Mouse (Mus musculus) midbrain, postnatal 0 days (tissue): ENCODE results near the gene Ccsap. TPM values are rescaled to one million over a fixed set of nuclear protein-coding genes. Genes with fewer than 3 reads are reported as not detected.

Experiments used
- ATAC-seq: fragments of 200-750 bp; cut with Nextera tagmentation; 2 replicates; pipeline ENCODE4 v1.8.0; 2017; ENCODE audit warnings: moderate number of reproducible peaks, mild to moderate bottlenecking, moderate TSS enrichment, moderate library complexity; ENCODE audit not compliant: low FRiP score
- DNase-seq: peaks from one replicate; pipeline ENCODE4 v3.0.0-alpha.2; 2015; ENCODE audit warnings: low spot score
- H3K27ac ChIP-seq: fragments of 300-500 bp; sonication (generic); 2 replicates; pipeline ENCODE4 v1.5.1; 2014; ENCODE audit warnings: low read depth, mild to moderate bottlenecking, low read length, mixed read lengths
- H3K27me3 ChIP-seq: fragments of 300-500 bp; sonication (generic); 2 replicates; pipeline ENCODE4 v1.6.1; 2014; ENCODE audit warnings: low read length, control low read depth, mixed read lengths; ENCODE audit not compliant: insufficient read depth
- H3K36me3 ChIP-seq: fragments of 300-500 bp; sonication (generic); 2 replicates; pipeline ENCODE4 v1.6.1; 2014; ENCODE audit warnings: low read length, control low read depth, mixed read lengths; ENCODE audit not compliant: insufficient read depth
- H3K4me1 ChIP-seq: fragments of 300-500 bp; sonication (generic); 2 replicates; pipeline ENCODE4 v1.6.1; 2014; ENCODE audit warnings: mild to moderate bottlenecking, control low read depth, antibody characterized with exemption, low read length, mixed read lengths; ENCODE audit not compliant: insufficient read depth
- H3K4me2 ChIP-seq: fragments of 300-500 bp; sonication (generic); 2 replicates; pipeline ENCODE4 v1.6.1; 2014; ENCODE audit warnings: low read depth, mild to moderate bottlenecking, low read length, mixed read lengths; ENCODE audit not compliant: poor library complexity, severe bottlenecking
- H3K4me3 ChIP-seq: fragments of 300-500 bp; sonication (generic); 2 replicates; pipeline ENCODE4 v1.5.1; 2014; ENCODE audit warnings: low read depth, mild to moderate bottlenecking, low read length, moderate library complexity
- H3K9ac ChIP-seq: fragments of 300-500 bp; sonication (generic); replicated peaks from 2 replicates; pipeline ENCODE4 v1.6.1; 2014; ENCODE audit warnings: mild to moderate bottlenecking, low read length, moderate library complexity, mixed read lengths; ENCODE audit not compliant: poor library complexity, severe bottlenecking
- H3K9me3 ChIP-seq: fragments of 300-500 bp; sonication (generic); 2 replicates; pipeline ENCODE4 v1.6.1; 2016; ENCODE audit warnings: low read length, control low read depth
- CTCF ChIP-seq: IDR thresholded peaks from 2 replicates; pipeline ENCODE4 v1.5.1; 2016; ENCODE audit warnings: antibody characterized with exemption, mild to moderate bottlenecking
- WGBS: fragments of 180-500 bp; shearing (Covaris S2); extraction: QIAGEN DNeasy Blood & Tissue Kit; methylation state at CpG from one replicate; pipeline ENCODE4 v1.1.7; 2014; 5-methylcytosine and 5-hydroxymethylcytosine counted together
- polyA plus RNA-seq: library from polyadenylated mRNA; unstranded; fragments of >200 nt; fragmentation: Nextera tagmentation; extraction: Ambion mirVana; gene quantifications from 2 replicates; pipeline ENCODE4 v1.2.1, GENCODE M21; 2015
- total RNA-seq: library from RNA; depleted of rRNA; stranded (reverse); fragments of >200 nt; gene quantifications from 2 replicates; pipeline ENCODE4 v1.2.3, GENCODE M21; 2014; rRNA removed

The Ccsap gene
- 9.9 and 16.3 TPM in 2 replicates for total RNA-seq
- polyA plus RNA-seq = 5.2 and 5.5 TPM in 2 replicates

DNA sequence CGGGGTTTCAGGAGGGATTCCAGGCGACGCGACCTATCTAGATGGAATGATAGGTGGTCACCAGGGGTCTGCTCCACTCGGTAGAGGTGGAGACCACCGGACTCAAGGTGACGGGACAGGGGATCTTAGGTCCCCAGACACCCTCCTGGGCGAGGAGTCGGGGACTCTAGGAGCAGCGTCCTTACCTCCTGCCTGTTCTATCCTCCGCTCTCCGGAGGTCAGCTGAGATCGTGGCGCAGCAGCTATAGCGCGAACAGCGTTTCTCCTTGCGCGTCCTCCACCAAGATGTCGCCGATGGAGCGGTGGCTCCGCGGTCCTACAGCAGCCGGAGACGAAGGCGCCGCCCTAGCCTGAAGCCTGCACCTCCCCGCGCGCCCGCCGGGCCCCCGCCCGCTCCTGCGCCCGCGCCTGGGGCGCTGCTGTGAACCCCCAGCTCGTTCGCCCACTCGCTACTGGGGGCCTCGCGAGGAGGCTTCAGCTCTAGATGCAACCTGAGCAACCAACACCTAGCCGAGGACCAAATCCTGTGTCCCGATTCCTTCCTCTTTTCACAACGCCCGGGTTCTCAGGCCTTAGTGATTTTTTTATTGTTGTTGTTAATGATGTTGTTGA lies at the start of gene Ccsap:
Gene Ccsap (minus strand): TSS at position 562 of the 612 bp plus-strand sequence.
- DNase-seq = no peak
- Histone ChIP-seq H3K4me2 (peak within 1 kb of the TSS; percentile 90), H3K4me1 (peaks cover 4% of the 10 kb centered on the region; the same call in 1 of the 2 replicates), H3K4me3 (peak within 1 kb of the TSS; percentile 83), H3K27ac (peak within 1 kb of the TSS; percentile 81), H3K9ac (peak within 1 kb of the TSS; percentile 84), H3K27me3 (no peaks in the 10 kb centered on the region), H3K9me3 (no peaks in the 10 kb centered on the region), H3K36me3 (no peaks in the 10 kb centered on the region)
- no peak for TF ChIP-seq CTCF
- 2% methylated on average over 45 of the region's 48 CpGs for WGBS
- ATAC-seq = peak; percentile 64

DNA sequence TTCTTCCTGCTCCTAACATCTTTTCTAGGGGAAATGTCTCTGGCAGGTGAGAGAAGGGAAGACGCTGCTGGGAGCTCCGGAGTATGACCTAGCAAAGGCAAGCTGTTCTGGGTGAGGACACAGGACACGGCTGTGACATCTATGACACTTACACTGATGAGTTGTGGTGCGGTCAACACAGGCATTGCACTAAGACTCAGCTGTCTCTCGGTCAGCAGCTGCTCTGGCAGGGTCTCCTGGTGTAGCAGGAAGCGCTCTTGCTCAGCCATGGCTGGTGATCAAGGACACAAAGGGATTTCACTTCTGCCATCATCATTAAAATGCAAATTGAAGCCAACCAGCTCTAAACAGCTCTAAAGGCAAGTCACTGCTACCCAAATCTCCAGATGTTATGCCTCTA lies 47.6 kb upstream of the Ccsap start:
- no peak overlapping the region for H3K27ac ChIP-seq
- H3K4me2 ChIP-seq = no peak overlapping the region
- peaks cover 57% of the 10 kb centered on the region for H3K36me3 ChIP-seq
- no peaks in the 10 kb centered on the region for H3K4me1 ChIP-seq
- no peak for TF ChIP-seq CTCF
- ATAC-seq (no peak), DNase-seq (no peak)
- no peaks in the 10 kb centered on the region for H3K27me3 ChIP-seq
- no peak overlapping the region for H3K9ac ChIP-seq
- no peaks in the 10 kb centered on the region for H3K9me3 ChIP-seq
- WGBS = 93% methylated on average over 6 of the region's 6 CpGs
- H3K4me3 ChIP-seq = no peak overlapping the region

DNA sequence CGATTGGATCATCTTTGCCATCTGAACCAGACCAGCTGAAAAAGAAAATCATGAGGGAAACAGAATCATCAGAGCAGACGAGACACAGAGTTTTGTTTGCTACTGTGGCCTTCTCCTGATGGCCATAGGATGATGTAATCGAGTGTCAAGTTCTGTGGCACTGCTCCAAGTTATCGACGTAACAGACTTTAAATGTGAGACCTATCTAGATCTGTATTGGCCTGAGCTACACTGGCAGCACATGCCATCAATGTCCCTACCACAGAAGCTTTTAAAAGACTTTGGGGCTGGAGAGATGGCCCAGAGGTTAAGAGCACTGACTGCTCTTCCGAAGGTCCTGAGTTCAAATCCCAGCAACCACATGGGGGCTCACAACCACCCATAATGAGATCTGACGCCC lies 42.6 kb upstream of the Ccsap start:
- no peak for ATAC-seq
- H3K27me3 ChIP-seq = no peaks in the 10 kb centered on the region
- H3K4me3 ChIP-seq = no peak overlapping the region
- no peaks in the 10 kb centered on the region for H3K9me3 ChIP-seq
- H3K36me3 ChIP-seq = peaks cover 49% of the 10 kb centered on the region
- no peak overlapping the region for H3K27ac ChIP-seq
- H3K9ac ChIP-seq = no peak overlapping the region
- no peak for DNase-seq
- no peaks in the 10 kb centered on the region for H3K4me1 ChIP-seq
- WGBS = 85% methylated on average over 7 of the region's 7 CpGs
- no peak for TF ChIP-seq CTCF
- no peak overlapping the region for H3K4me2 ChIP-seq

DNA sequence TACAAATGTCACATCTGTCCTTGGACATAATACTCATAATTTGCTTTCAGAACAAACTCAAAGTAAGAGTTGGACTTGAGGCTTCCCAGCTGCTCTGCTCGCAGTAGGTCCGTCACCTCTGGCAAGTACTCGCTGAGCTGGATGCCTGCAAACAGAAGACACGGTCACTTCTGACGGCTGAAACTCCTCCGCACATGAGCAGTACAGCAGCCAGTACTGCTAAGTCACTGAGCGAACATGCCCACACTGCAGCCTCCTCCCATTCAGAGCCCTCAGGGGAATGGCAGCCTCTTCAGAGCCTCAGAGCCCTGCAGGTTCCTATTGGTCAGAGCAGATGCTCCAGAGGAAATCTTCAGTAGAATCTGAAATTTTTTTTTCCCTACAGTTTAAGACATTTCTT lies 39.4 kb upstream of the Ccsap start:
- Histone ChIP-seq H3K4me2 (no peak overlapping the region), H3K27ac (no peak overlapping the region), H3K4me3 (no peak overlapping the region), H3K4me1 (no peaks in the 10 kb centered on the region), H3K36me3 (peaks cover 35% of the 10 kb centered on the region), H3K27me3 (peaks cover 8% of the 10 kb centered on the region; the same call in 1 of the 2 replicates), H3K9me3 (no peaks in the 10 kb centered on the region), H3K9ac (no peak overlapping the region)
- no peak for TF ChIP-seq CTCF
- no peak for DNase-seq
- ATAC-seq = no peak
- 89% methylated on average over 7 of the region's 7 CpGs for WGBS

DNA sequence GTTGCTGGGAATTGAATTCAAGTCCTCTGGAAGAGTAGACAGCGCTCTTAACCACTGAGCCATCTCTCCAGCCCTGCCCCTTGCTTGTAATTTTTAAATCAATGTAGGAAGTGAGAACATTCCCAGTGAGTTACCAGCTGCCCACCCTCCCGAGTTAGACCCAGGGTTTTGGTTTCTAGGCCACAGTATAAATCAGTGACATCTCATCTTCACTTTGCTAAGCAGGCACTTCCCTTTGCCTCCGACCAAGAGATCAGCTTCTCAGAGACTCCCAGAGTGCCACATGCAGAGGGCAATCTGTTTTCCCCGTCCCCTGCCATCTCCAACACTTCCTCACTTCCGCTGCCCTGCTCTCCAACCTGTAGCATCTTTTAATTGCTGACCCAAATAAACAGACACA lies 38.6 kb upstream of the Ccsap start:
- H3K27ac ChIP-seq = no peak overlapping the region
- no peaks in the 10 kb centered on the region for H3K4me1 ChIP-seq
- H3K4me3 ChIP-seq = no peak overlapping the region
- ATAC-seq = no peak
- peaks cover 27% of the 10 kb centered on the region for H3K36me3 ChIP-seq
- no peak overlapping the region for H3K4me2 ChIP-seq
- peaks cover 13% of the 10 kb centered on the region; the same call in 1 of the 2 replicates for H3K27me3 ChIP-seq
- no peak for TF ChIP-seq CTCF
- no peak overlapping the region for H3K9ac ChIP-seq
- WGBS = 86% methylated on average over 5 of the region's 5 CpGs
- no peak for DNase-seq
- no peaks in the 10 kb centered on the region for H3K9me3 ChIP-seq

DNA sequence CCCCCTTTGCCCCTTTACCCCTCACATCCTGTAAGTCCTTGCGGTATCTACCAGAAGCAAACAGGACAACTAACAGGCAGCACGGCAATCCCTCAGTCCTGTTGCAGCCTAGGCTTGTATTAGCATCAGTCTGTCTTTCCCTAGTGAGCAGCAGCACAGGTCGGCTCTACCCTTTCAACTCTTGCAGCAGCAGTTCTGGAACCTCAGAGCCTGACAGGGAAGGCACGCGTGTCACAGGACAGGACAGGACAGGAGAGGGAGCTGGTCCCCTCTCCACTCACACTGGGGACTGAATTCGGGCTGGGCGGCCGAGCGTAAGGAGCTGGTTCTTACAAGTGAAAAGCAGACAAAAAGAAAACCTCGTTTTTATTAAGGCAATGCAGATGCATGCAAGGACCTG lies 36.8 kb upstream of the Ccsap start:
- no peak for ATAC-seq
- WGBS = 62% methylated on average over 10 of the region's 10 CpGs

More for the DNA sequence above, 36.8 kb upstream of the Ccsap start:
- peaks cover 10% of the 10 kb centered on the region for H3K36me3 ChIP-seq
- peaks cover 20% of the 10 kb centered on the region for H3K27me3 ChIP-seq
- no peak for TF ChIP-seq CTCF
- H3K4me1 ChIP-seq = no peaks in the 10 kb centered on the region
- no peaks in the 10 kb centered on the region for H3K9me3 ChIP-seq
- no peak overlapping the region for H3K27ac ChIP-seq
- H3K4me3 ChIP-seq = no peak overlapping the region
- DNase-seq = no peak
- H3K9ac ChIP-seq = no peak overlapping the region
- H3K4me2 ChIP-seq = no peak overlapping the region
